27 mouse cellular contexts compared by ENCODE assay signal in genomic region chr12:13430219-13430618, GRCm38 (mm10).
A peak's percentile ranks its signal among the peaks of the same experiment; 100 is the strongest.
DNase-seq lines count a peak whose midpoint lies in the region; ATAC-seq and TF ChIP-seq lines count a peak whose summit lies in the region.
"Had no signal": no experiment of that assay in that cellular context is flagged by ENCODE, and none has a peak within 500 bp of the region (broad histone marks: within the 10 kb centered on the region; RNA-seq: fewer than 3 reads in every experiment).

No protein-coding gene starts in this region.

- H3K9ac ChIP-seq in lung, embryonic 14.5 days: no peak overlapping the region
- H3K9ac ChIP-seq: embryonic facial prominence, embryonic 12.5 days; forebrain, embryonic 12.5 days had no signal

- WGBS in lung, embryonic 14.5 days: 60% methylated on average over 1 of the region's 1 CpGs

- no peak for TF ChIP-seq CTCF in lung, embryonic 14.5 days (IDR thresholded peaks at IDR 0.05; ENCODE audit: low read depth)

- peak; percentile 58 for ATAC-seq in frontal cortex, adult (ENCODE audit: low TSS enrichment)
- no peak for ATAC-seq in lung, embryonic 14.5 days (ENCODE audit: insufficient read depth)
- ATAC-seq in CD4-positive, CD25-positive, alpha-beta regulatory T cell, adult 4 months: no peak
- ATAC-seq: forebrain, embryonic 14.5 days; forebrain, embryonic 16.5 days had no signal

- H3K4me2 ChIP-seq in lung, embryonic 14.5 days: no peak overlapping the region
- H3K4me2 ChIP-seq: embryonic facial prominence, embryonic 12.5 days; forebrain, embryonic 12.5 days had no signal

- H3K9me3 ChIP-seq in lung, embryonic 14.5 days (ENCODE audit: low read depth, low read length): no peaks in the 10 kb centered on the region
- H3K9me3 ChIP-seq: embryonic facial prominence, embryonic 10.5 days; embryonic facial prominence, embryonic 12.5 days; forebrain, embryonic 12.5 days; G1E had no signal

- no peak overlapping the region for H3K27ac ChIP-seq in lung, embryonic 14.5 days (ENCODE audit: low read depth)
- H3K27ac ChIP-seq: embryonic facial prominence, embryonic 10.5 days; embryonic facial prominence, embryonic 12.5 days; forebrain, embryonic 10.5 days; forebrain, embryonic 12.5 days had no signal

- H3K36me3 ChIP-seq in lung, embryonic 14.5 days (ENCODE audit: insufficient read depth): no peaks in the 10 kb centered on the region

- DNase-seq in frontal cortex, postnatal 25 days (ENCODE audit: low spot score in 2 of 2): no peak
- peak; percentile 5 for DNase-seq in lung, embryonic 14.5 days
- no peak for DNase-seq in lung, postnatal 4 days
- DNase-seq in 3T3-L1 (ENCODE audit: low read depth, low spot score): peak; percentile 66
- DNase-seq in brain, adult 2 months (ENCODE audit: low read depth, low spot score): peak; percentile 43
- DNase-seq in right cerebral cortex, postnatal 14 days: no peak
- DNase-seq: adrenal gland, adult 2 months; adrenal gland, postnatal 10 days; adrenal gland, postnatal 36 days; cerebellum, adult 11 months; cerebellum, adult 18-20 months; cerebellum, adult 8-10 months; cerebellum, adult 9-11 months; cerebellum, postnatal 14 days; cerebellum, postnatal 36 days; embryo, embryonic 11 days had no signal

- H3K4me1 ChIP-seq in lung, embryonic 14.5 days (ENCODE audit: insufficient read depth): no peaks in the 10 kb centered on the region
- H3K4me1 ChIP-seq: embryonic facial prominence, embryonic 10.5 days; embryonic facial prominence, embryonic 12.5 days; forebrain, embryonic 10.5 days; forebrain, embryonic 12.5 days had no signal

- no peaks in the 10 kb centered on the region for H3K27me3 ChIP-seq in lung, embryonic 14.5 days (ENCODE audit: insufficient read depth, low read length)
- H3K27me3 ChIP-seq: CH12.LX; embryonic facial prominence, embryonic 12.5 days; forebrain, embryonic 12.5 days had no signal

- H3K4me3 ChIP-seq in lung, embryonic 14.5 days (ENCODE audit: low read depth, low read length): no peak overlapping the region
- H3K4me3 ChIP-seq: embryonic facial prominence, embryonic 10.5 days; embryonic facial prominence, embryonic 12.5 days; erythroblast, embryonic 14.5 days; forebrain, embryonic 10.5 days; forebrain, embryonic 12.5 days had no signal

Comparison
In these comparisons a context has a peak if more than half of its experiments do, and no peak if none do; other contexts are left out.
1. DNase-seq: peak in lung, embryonic 14.5 days (single experiment), 3T3-L1 (single experiment) and brain, adult 2 months (single experiment); none in frontal cortex, postnatal 25 days (0 of 2), lung, postnatal 4 days (0 of 2) and right cerebral cortex, postnatal 14 days (single experiment).